Mouse (Mus musculus) embryonic fibroblast, embryonic 13.5 days (primary cell): ENCODE measurements around the gene Cdc14a. TPM values are rescaled to one million over a fixed set of nuclear protein-coding genes. Genes with fewer than 3 reads are reported as not detected.
A peak's percentile ranks its signal among the peaks of the same experiment; 100 is the strongest.

Experiments
- H3K27ac ChIP-seq: 2 replicates; pipeline ENCODE4 v1.5.1; 2012; ENCODE audit warnings: low read length, control low read depth, inconsistent platforms; ENCODE audit not compliant: insufficient read depth
- H3K4me1 ChIP-seq: 2 replicates; pipeline ENCODE4 v1.6.1; 2011; ENCODE audit warnings: low read length; ENCODE audit not compliant: control insufficient read depth, insufficient read depth
- H3K4me3 ChIP-seq: 2 replicates; pipeline ENCODE4 v1.5.1; 2011; ENCODE audit warnings: mild to moderate bottlenecking, control low read depth, low read length; ENCODE audit not compliant: insufficient read depth
- CTCF ChIP-seq: IDR thresholded peaks from 2 replicates; pipeline ENCODE4 v1.5.1; 2011; ENCODE audit warnings: mild to moderate bottlenecking, control low read depth, low read length, moderate library complexity, borderline replicate concordance; ENCODE audit not compliant: insufficient read depth
- POLR2A ChIP-seq: IDR thresholded peaks from 2 replicates; pipeline ENCODE4 v1.6.1; 2011; ENCODE audit warnings: low read depth, mild to moderate bottlenecking, control low read depth, low read length, moderate library complexity
- polyA plus RNA-seq: library from polyadenylated mRNA; stranded (reverse); fragments of >200 nt; gene quantifications from 2 replicates; pipeline ENCODE4 v1.2.4, GENCODE M21; 2011; ENCODE audit warnings: low read depth; ENCODE audit not compliant: missing spikeins, insufficient read length

Gene Cdc14a
- 2.5 and 2.6 TPM in 2 replicates for polyA plus RNA-seq

- H3K4me3 ChIP-seq = peak within 1 kb of the TSS; percentile 71
- H3K27ac ChIP-seq = peak within 1 kb of the TSS; percentile 66
- H3K4me1 ChIP-seq = 0 out of 2 replicates have a peak, but pooled peaks cover 2% of the 10 kb centered on the region
- TF ChIP-seq CTCF (no peak), POLR2A (peak; percentile 93)
Measured at GRCm38 (mm10) chr3:116423353-116424159, at the start of gene Cdc14a. Cdc14a (minus strand) TSS chr3:116424032.

DNA sequence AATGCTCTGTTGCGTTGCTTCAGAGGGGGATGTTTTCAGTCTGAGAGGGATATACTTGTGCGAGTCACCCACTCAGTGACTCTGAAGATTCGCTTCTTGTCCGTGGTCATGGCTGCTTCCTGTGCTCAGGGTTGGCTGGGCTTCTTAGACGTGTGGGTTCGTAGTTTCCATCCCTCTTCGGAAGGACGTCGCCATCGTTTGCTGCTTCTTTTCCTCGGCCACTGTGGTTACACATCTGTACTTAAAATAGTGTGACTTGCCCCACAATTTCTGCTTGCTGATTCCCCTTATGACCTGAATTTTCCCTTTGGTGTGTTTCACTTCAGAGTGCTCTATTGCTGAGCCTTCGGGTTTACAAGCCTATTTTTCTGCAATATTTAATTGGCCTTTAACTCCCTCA lies 41.9 kb upstream of the Cdc14a start:
- no peak for TF ChIP-seq POLR2A
- TF ChIP-seq CTCF = no peak
- Histone ChIP-seq H3K27ac (no peak overlapping the region), H3K4me3 (no peak overlapping the region), H3K4me1 (no peaks in the 10 kb centered on the region)

- no peak overlapping the region for H3K27ac ChIP-seq
- TF ChIP-seq CTCF = no peak
- no peak for TF ChIP-seq POLR2A
- no peak overlapping the region for H3K4me3 ChIP-seq
- H3K4me1 ChIP-seq = no peaks in the 10 kb centered on the region
Measured at GRCm38 (mm10) chr3:116464318-116464717, 40.5 kb upstream of the Cdc14a start.

GRCm38 (mm10) chr3:116461053-116461452 lies 37.2 kb upstream of the Cdc14a start:
- Histone ChIP-seq H3K4me3 (no peak overlapping the region), H3K27ac (no peak overlapping the region), H3K4me1 (no peaks in the 10 kb centered on the region)
- TF ChIP-seq CTCF = no peak
- no peak for TF ChIP-seq POLR2A

GRCm38 (mm10) chr3:116454529-116454928 lies 30.7 kb upstream of the Cdc14a start:
- no peak overlapping the region for H3K27ac ChIP-seq
- TF ChIP-seq CTCF (no peak), POLR2A (no peak)
- H3K4me1 ChIP-seq = no peaks in the 10 kb centered on the region
- H3K4me3 ChIP-seq = no peak overlapping the region

DNA sequence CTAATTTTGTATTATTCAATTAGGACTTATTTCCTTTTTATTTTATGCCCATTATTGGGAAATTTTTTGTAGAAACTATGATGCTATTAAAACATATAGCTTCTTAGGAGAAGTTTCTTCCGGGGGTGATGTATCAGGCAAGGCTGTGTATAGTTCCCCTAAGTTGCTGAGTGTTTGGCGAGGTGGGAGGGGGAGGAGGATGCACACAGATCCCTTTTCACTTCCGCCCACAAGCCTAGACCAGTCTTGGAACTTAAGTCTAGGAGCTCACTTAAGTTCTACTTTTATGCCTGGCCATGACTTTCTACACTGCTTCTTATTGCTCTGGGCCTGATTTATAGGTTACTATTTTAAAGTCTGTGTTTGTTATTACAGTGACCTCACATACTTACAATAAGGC lies 26.9 kb upstream of the Cdc14a start:
- H3K27ac ChIP-seq = no peak overlapping the region
- no peak overlapping the region for H3K4me3 ChIP-seq
- H3K4me1 ChIP-seq = no peaks in the 10 kb centered on the region
- TF ChIP-seq POLR2A (no peak), CTCF (no peak)

DNA sequence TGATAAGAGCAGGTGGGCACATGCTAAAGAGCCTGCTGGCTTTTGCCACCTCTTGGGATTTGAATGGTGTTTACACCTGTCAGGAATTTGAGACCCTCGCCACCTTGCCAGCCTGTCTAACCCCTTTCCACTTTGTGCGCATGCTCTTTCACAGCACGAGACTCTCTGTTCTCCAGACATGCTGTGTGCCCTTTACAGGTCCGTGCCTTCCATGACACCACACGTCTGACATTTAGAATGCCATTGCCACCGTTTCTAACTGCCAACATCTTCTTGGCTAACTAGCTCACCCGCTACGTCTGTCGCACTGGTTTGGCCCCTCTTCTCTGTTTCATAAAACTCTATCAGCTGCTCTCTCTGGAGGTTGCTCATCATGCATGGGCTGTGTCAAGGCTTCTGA lies 20.5 kb upstream of the Cdc14a start:
- H3K4me1 ChIP-seq = no peaks in the 10 kb centered on the region
- no peak overlapping the region for H3K4me3 ChIP-seq
- TF ChIP-seq CTCF (no peak), POLR2A (no peak)
- H3K27ac ChIP-seq = no peak overlapping the region

GRCm38 (mm10) chr3:116442788-116443187 lies 19.0 kb upstream of the Cdc14a start:
- no peak for TF ChIP-seq POLR2A
- TF ChIP-seq CTCF = no peak
- Histone ChIP-seq H3K4me1 (no peaks in the 10 kb centered on the region), H3K27ac (no peak overlapping the region), H3K4me3 (no peak overlapping the region)

GRCm38 (mm10) chr3:116441518-116442205 lies 17.8 kb upstream of the Cdc14a start:
- Histone ChIP-seq H3K4me3 (no peak overlapping the region), H3K4me1 (no peaks in the 10 kb centered on the region), H3K27ac (no peak overlapping the region)
- no peak for TF ChIP-seq CTCF
- no peak for TF ChIP-seq POLR2A
